Mouse (Mus musculus) spleen, postnatal 0 days (tissue): Measurements from ENCODE around the gene Zbtb40. TPM values are rescaled to one million over a fixed set of nuclear protein-coding genes. Genes with fewer than 3 reads are reported as not detected.

Experiments used
- polyA plus RNA-seq: library from polyadenylated mRNA; unstranded; fragments of >200 nt; fragmentation: Nextera tagmentation; extraction: Ambion mirVana; gene quantifications from 2 replicates; pipeline ENCODE4 v1.2.1, GENCODE M21; 2015

The Zbtb40 gene
- 1.6 and 1.9 TPM in 2 replicates for polyA plus RNA-seq

GRCm38 (mm10) chr4:137048550-137049032 lies at the start of gene Zbtb40:
Gene Zbtb40, minus strand, starts transcription at chr4:137048801.

GRCm38 (mm10) chr4:136956751-136957446 lies 91.7 kb downstream of the Zbtb40 start, which contains the start of gene Epha8:
Gene Epha8, minus strand, starts transcription at chr4:136956816.

Other genes with a start within 250 kb of the Zbtb40 start
- gene Ephb2, start 212.8 kb downstream of the Zbtb40 start, polyA plus RNA-seq, result 1.3 and 2.0 TPM in 2 replicates
- gene C1qb, start 162.6 kb downstream of the Zbtb40 start, polyA plus RNA-seq, result 96.7 and 155 TPM in 2 replicates
- gene C1qc, start 155.7 kb downstream of the Zbtb40 start, polyA plus RNA-seq, result 55.9 and 82.1 TPM in 2 replicates
- 56.6 and 89.9 TPM in 2 replicates for gene C1qa, start 150.0 kb downstream of the Zbtb40 start, polyA plus RNA-seq
- 0.19 and 0.34 TPM in 2 replicates for gene Epha8, start 92.0 kb downstream of the Zbtb40 start, polyA plus RNA-seq
- 0.18 and 0.24 TPM in 2 replicates for gene Wnt4, start 228.7 kb upstream of the Zbtb40 start, polyA plus RNA-seq